Mouse (Mus musculus): ENCODE measurements around the gene Agl. TPM values are rescaled to one million over a fixed set of nuclear protein-coding genes. Genes with fewer than 3 reads are reported as not detected.
"Not testable (repeated sequence)": the region's sequence is repeated elsewhere in the genome, so short reads cannot be mapped to it uniquely, and the experiment has no call there.

Gene Agl
- polyA plus RNA-seq, 1 experiment from 2014 or later = 7.3 TPM

DNA sequence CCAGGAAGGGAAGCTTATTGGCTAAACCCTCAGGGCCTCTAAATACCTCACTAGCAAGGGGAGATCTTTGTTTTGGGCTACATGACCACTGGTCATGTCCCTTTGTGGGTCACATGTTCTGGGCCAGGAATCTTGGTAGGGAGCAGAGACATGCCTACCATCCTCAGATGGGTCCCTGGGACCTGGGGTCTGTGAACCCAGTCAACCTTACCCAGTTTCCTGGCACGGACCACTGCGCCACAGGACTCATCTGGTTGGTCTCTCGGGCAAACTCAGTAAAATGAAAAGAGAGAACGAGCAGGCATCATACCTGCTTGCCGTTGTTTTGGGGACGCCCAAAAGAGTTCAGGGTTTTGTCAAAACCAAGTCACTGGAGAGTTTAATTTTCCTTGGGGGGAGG, 26.3 kb upstream of the Agl start:
- WGBS = 93% methylated on average over 6 of the region's 6 CpGs
- no peak overlapping the region for H3K4me3 ChIP-seq
- H3K27me3 ChIP-seq (ENCODE audit: low read depth, poor library complexity, severe bottlenecking) = no peaks in the 10 kb centered on the region
- H3K4me1 ChIP-seq = peaks cover 3% of the 10 kb centered on the region; the same call in 1 of the 2 replicates
- no peaks in the 10 kb centered on the region for H3K36me3 ChIP-seq
- no peaks in the 10 kb centered on the region for H3K9me3 ChIP-seq (replicated peaks)
- DNase-seq (ENCODE audit: low spot score) = no peak
- H3K27ac ChIP-seq = no peak overlapping the region

DNA sequence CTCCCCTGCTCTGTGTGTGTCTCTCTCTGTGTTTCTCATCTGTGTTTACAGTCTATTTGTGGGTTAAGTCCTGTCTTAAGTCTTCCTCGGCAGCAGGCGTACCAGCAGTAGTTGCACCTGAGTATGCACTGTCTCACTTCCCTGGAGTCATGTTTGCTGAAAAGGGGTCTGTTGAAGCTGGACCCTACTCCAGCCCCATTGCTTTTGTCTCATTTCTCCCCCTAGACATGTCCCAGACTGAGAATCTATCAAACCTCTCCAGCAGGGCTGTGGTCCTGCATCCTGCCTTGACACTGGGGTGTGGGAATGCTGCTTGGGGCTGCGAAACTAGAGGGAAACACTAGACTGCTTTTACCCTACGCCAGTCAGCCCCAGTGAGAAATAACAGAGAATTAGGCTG, 25.5 kb upstream of the Agl start:
- 89% methylated on average over 4 of the region's 4 CpGs for WGBS

DNA sequence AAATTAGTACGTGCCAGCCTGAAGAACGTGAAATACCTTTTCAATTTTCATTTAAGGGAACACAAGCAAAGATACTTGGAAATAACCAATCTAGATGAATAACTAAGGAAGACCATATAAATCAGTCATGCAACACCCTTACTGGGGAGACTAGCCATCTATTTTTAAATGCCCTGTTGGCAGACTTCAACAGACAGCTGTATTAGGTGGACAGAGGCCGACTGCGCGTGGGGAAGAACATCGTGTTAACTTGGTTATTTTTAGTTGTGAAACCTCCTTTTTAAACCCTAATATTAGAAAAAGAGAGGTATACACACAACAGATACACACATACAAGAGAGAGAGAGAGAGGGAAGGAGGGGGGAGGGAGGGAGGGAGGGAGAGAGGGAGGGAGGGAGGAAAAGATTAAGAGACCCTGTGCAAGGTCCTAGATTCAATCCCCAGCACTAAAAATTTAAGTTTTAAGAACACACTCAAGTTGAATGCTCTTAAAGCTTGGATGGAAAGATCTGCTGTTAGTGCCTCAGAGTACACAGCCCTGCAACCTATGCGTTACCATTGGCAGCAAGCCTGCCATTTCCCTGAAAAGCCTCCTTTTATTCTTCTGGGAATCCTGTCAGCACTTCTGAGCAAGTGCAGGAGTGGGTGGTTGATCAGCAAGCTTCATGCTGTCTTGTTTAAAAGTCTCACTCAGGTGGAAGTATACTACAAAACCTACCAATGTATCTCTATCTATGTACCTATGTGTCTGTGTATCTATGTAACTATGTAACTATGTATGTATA, 24.8 kb upstream of the Agl start:
- Histone ChIP-seq H3K4me1 (peaks cover 3% of the 10 kb centered on the region; the same call in 1 of the 2 replicates), H3K9me3 (replicated peaks) (no peaks in the 10 kb centered on the region), H3K27ac (no peak overlapping the region), H3K27me3 (ENCODE audit: low read depth, poor library complexity, severe bottlenecking) (no peaks in the 10 kb centered on the region), H3K36me3 (no peaks in the 10 kb centered on the region), H3K4me3 (no peak overlapping the region)
- no peak for DNase-seq (ENCODE audit: low spot score)
- WGBS = 89% methylated on average over 7 of the region's 7 CpGs

More for the DNA sequence above, 25.5 kb upstream of the Agl start:
- Histone ChIP-seq H3K4me3 (no peak overlapping the region), H3K27me3 (ENCODE audit: low read depth, poor library complexity, severe bottlenecking) (no peaks in the 10 kb centered on the region), H3K4me1 (peaks cover 3% of the 10 kb centered on the region; the same call in 1 of the 2 replicates), H3K9me3 (replicated peaks) (no peaks in the 10 kb centered on the region), H3K36me3 (no peaks in the 10 kb centered on the region), H3K27ac (no peak overlapping the region)
- DNase-seq (ENCODE audit: low spot score) = no peak

DNA sequence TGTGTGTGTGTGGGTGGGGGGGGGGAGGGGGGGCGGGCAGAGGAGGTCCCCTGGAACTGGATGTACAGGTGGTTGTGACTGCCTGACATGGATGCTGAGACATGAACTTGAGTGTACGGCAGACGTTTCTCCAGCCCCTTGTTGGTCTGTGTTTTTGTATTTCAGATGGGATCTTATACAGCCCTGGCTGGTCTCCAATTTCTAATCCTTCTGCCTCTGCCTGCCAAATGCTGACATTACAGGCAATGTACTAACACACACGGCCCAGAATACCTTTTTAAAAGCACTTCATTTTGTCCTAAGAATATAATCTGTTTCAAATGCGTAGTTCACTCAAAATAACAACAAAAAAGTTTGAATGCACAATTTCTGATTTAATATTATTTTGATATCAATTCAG, 23.4 kb upstream of the Agl start:
- Histone ChIP-seq H3K27ac (no peak overlapping the region), H3K27me3 (ENCODE audit: low read depth, poor library complexity, severe bottlenecking) (no peaks in the 10 kb centered on the region), H3K9me3 (replicated peaks) (no peaks in the 10 kb centered on the region), H3K4me1 (peaks cover 3% of the 10 kb centered on the region; the same call in 1 of the 2 replicates), H3K36me3 (no peaks in the 10 kb centered on the region), H3K4me3 (no peak overlapping the region)
- WGBS = 90% methylated on average over 5 of the region's 5 CpGs
- DNase-seq (ENCODE audit: low spot score) = no peak

DNA sequence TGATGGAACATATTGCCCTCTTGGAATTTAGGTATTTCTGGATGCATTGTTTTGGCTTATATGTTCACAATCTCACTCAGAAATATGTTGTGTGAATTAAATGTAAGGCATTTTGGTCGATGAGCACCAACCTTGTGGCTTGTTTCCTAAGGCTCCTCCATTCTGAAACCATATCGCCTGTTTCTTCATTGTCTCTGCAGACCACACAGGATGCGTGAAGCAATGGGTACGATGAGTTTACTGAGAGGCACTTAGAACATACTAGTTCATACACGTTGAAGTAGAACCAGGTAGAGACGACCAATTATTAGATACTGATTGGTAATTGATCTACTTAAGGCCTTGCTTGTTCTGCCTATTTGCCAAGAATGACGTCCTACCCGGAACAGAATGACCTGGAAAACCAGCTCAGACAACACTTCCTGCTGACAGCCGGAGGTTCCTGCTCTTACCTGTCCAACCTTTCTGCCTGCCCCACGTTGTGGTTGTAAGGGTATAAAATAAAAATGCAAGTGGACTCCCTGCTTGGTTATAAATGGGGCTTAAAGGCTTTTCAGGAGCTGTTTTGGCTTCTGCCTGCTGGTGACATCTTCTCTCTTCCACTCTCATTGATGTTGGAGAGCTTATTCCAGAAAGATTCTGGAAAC, 21.4 kb upstream of the Agl start:
- Histone ChIP-seq H3K4me3 (no peak overlapping the region), H3K36me3 (no peaks in the 10 kb centered on the region), H3K9me3 (replicated peaks) (no peaks in the 10 kb centered on the region), H3K27me3 (ENCODE audit: low read depth, poor library complexity, severe bottlenecking) (no peaks in the 10 kb centered on the region), H3K4me1 (no peaks in the 10 kb centered on the region), H3K27ac (no peak overlapping the region)
- 86% methylated on average over 10 of the region's 10 CpGs for WGBS
- no peak for DNase-seq (ENCODE audit: low spot score)

DNA sequence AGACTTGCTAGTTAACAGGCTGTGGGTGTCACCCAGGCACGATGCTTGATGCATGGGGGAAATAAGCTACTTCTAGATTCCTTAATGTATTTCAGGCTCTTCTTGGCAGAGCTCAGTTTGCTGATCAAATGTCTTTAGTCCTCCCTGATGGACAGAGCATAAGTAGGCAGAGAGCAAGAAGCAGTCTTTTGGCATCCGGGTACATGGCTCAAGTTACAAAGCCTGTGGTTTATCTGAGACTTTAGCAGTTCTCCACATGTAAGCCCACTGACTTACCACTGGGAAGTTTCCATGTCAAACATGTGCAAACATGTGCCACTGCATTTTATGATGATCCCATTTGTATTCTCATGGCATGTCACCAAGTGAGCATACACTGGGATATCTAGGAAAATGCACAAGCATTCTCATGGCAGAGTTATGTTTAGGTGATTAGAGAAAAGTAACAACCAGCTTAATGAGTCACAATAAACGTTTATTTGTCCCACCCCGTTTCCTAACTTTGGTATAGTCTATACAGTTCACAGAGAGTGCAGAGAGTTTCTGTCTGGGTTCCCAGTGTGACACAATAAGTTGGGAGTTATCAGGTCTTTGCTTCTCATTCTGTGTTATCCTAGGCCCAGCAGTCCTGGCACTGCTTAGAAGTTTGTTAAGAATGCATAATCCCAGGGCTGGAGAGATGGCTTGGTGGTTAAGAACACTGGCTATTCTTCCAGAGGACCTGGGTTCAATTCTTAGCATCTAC, 18.7 kb upstream of the Agl start:
- Histone ChIP-seq H3K9me3 (replicated peaks) (no peaks in the 10 kb centered on the region), H3K4me1 (no peaks in the 10 kb centered on the region), H3K4me3 (no peak overlapping the region), H3K36me3 (no peaks in the 10 kb centered on the region), H3K27ac (no peak overlapping the region), H3K27me3 (ENCODE audit: low read depth, poor library complexity, severe bottlenecking) (no peaks in the 10 kb centered on the region)
- no peak for DNase-seq (ENCODE audit: low spot score)
- WGBS = 85% methylated on average over 4 of the region's 4 CpGs

DNA sequence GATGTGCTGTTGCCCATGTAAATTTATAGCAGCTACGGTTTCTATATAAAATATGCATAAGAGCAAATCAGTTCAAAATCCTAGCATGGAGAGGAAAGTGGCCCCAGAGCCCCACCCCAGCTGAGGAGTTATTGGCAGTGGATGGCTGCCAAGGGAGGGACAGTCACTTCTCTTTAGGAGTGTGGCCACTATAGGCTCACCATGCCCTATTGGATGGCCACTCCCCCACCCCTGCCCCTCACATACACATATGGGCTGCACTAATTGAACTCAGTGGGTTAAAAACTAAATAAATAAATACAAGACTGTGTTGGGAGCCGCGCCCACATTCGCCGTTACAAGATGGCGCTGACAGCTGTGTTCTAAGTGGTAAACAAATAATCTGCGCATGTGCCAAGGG, 9.3 kb upstream of the Agl start:
- no peak overlapping the region for H3K4me3 ChIP-seq
- no peak overlapping the region for H3K27ac ChIP-seq
- no peaks in the 10 kb centered on the region for H3K27me3 ChIP-seq (ENCODE audit: low read depth, poor library complexity, severe bottlenecking)
- 94% methylated on average over 7 of the region's 7 CpGs for WGBS
- H3K4me1 ChIP-seq = no peaks in the 10 kb centered on the region
- no peaks in the 10 kb centered on the region for H3K9me3 ChIP-seq (replicated peaks)
- H3K36me3 ChIP-seq = no peaks in the 10 kb centered on the region
- DNase-seq (ENCODE audit: low spot score) = no peak

DNA sequence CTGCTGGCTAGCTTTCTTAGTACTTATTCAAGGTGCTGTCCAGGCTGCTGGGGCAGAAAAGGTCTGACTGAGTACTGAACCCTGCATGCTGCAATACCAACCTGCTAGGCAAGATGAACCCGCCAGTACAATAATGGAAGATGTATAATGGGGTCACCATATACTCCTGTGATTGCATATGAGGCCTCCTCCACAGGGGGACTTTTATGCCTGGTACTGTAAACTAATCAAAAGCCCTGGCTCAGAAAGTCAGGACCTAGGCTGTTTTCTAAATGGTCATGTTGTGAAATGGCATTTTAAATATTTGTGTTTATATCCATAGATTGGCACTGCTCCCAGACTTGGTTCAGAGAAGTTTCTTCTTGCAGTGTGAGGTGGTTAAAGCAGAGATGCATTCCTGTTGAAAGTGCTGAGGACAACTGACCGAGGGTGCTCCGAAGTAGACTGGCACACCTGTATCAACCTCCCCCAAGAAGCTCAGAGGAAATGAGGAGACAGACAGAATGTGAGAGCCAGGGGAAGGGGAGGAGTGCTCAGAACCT, 8.8 kb upstream of the Agl start:
- H3K36me3 ChIP-seq = no peaks in the 10 kb centered on the region
- no peak overlapping the region for H3K4me3 ChIP-seq
- WGBS = 87% methylated on average over 3 of the region's 3 CpGs
- H3K27ac ChIP-seq = no peak overlapping the region
- no peak for DNase-seq (ENCODE audit: low spot score)
- H3K9me3 ChIP-seq (replicated peaks) = no peaks in the 10 kb centered on the region
- H3K4me1 ChIP-seq = no peaks in the 10 kb centered on the region
- no peaks in the 10 kb centered on the region for H3K27me3 ChIP-seq (ENCODE audit: low read depth, poor library complexity, severe bottlenecking)

DNA sequence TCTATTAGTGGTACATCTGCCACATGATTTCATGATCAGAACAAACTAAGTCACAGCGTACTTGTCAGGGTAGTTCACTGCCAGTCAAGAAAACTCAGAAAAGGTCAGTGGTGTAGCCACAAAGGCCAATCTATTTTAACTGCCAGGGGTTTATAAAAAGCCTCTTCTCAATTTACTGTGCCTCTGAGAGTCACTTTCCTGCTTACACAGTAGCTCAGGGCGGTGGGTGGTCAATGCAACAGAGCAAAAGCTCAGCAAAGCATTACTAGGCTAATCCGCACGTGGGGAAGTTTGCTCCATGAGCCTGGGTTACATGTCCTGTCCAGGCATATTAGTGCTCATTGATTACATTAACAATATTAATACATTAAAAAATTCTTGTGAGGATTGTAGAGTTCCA, 8.0 kb upstream of the Agl start:
- Histone ChIP-seq H3K36me3 (no peaks in the 10 kb centered on the region), H3K4me3 (no peak overlapping the region), H3K4me1 (no peaks in the 10 kb centered on the region), H3K27ac (no peak overlapping the region), H3K9me3 (replicated peaks) (no peaks in the 10 kb centered on the region), H3K27me3 (ENCODE audit: low read depth, poor library complexity, severe bottlenecking) (no peaks in the 10 kb centered on the region)
- WGBS = 86% methylated on average over 4 of the region's 4 CpGs
- no peak for DNase-seq (ENCODE audit: low spot score)

DNA sequence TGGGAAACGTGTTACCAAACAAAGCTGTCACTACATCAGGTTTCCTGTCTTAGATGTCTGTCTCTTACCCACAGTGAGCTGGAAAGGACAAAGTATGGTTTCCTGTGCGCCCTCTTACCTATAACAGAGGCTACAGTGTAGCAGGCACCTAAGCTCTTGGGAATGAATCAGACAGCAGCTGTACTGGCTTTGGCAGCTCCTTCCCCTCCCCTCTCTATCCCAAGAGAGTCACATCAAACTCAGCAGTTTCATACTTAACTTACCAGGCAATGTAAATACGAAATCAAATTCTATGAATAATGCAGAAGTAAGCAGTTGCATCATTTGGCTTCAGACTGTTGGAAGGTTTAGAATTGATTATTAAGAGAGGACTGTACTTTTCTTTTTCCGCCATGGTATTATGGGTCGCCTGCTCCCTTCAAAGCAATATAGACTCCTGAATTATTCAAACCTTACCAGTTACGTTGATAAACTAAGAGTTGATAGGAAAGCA, 7.4 kb upstream of the Agl start:
- Histone ChIP-seq H3K27me3 (ENCODE audit: low read depth, poor library complexity, severe bottlenecking) (no peaks in the 10 kb centered on the region), H3K4me1 (no peaks in the 10 kb centered on the region), H3K27ac (no peak overlapping the region), H3K9me3 (replicated peaks) (no peaks in the 10 kb centered on the region), H3K4me3 (no peak overlapping the region), H3K36me3 (no peaks in the 10 kb centered on the region)
- no peak for DNase-seq (ENCODE audit: low spot score)
- WGBS = 89% methylated on average over 6 of the region's 6 CpGs

DNA sequence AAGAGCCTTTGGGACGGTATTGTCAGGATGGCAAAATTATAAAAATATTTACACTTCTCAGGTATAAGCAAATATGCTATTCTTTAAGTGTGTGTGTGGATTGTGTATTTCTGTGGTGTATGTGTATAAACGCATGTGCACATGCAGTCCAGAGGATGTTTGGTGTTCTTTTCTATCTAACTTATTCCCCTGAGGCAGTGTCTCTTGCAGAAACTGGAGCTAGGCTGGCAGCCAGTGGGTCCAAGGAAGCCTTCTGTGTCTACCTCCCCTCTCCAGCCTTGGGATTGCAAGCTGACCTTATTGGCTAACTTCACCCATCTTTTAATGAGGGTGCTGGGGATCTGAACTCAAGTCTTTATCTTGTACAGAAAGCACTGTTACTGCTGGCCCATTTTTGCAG, 5.0 kb upstream of the Agl start:
- Histone ChIP-seq H3K36me3 (no peaks in the 10 kb centered on the region), H3K4me3 (no peak overlapping the region), H3K27ac (no peak overlapping the region), H3K4me1 (peaks cover 6% of the 10 kb centered on the region), H3K27me3 (ENCODE audit: low read depth, poor library complexity, severe bottlenecking) (no peaks in the 10 kb centered on the region), H3K9me3 (replicated peaks) (no peaks in the 10 kb centered on the region)
- DNase-seq (ENCODE audit: low spot score) = no peak
- 95% methylated on average over 2 of the region's 2 CpGs for WGBS

DNA sequence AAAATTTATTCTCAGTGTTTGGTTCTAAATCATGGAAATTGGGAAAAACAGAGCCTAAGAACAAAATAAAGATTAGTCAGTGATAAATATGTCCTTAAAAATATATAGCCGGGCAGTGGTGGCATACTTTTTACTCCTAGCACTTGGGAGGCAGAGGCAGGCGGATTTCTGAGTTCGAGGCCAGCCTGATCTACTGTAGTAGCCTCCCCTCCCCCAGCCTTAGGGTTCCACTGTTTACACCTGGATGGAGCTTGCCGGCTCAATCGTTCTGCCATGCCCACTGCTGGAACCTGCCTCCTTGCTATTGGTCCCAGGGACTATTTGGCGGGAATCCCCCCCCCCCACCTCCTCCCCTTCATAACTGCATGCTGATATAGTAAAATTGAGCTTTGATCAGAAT, 2.4 kb upstream of the Agl start:
- 84% methylated on average over 6 of the region's 6 CpGs for WGBS
- DNase-seq (ENCODE audit: low spot score); H3K27ac ChIP-seq; H3K36me3 ChIP-seq; H3K4me3 ChIP-seq; H3K4me1 ChIP-seq; H3K27me3 ChIP-seq (ENCODE audit: low read depth, poor library complexity, severe bottlenecking); H3K9me3 ChIP-seq (replicated peaks): not testable (repeated sequence)

DNA sequence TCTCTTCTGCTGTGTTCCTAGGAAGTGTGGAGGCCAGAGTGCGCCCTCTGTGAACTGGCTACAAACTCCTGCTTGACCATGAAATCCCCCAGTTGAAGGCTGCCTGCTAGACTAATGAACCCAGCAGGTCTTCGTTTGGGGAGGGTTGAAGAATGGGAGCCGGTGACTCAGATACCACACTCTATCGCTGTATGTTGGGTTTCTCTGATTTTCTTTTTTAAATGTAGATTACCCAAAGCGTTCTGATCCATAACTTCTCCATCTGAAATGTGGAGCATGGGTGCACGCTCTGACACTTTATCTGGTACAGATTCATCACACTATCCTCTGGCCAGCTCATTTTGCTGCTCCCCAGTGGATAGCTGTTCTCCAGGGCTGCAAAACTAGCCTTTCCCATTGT, 1.3 kb upstream of the Agl start:
- Histone ChIP-seq H3K9me3 (replicated peaks) (no peaks in the 10 kb centered on the region), H3K4me3 (no peak overlapping the region), H3K27me3 (ENCODE audit: low read depth, poor library complexity, severe bottlenecking) (no peaks in the 10 kb centered on the region), H3K36me3 (no peaks in the 10 kb centered on the region), H3K4me1 (peaks cover 14% of the 10 kb centered on the region), H3K27ac (no peak overlapping the region)
- 93% methylated on average over 6 of the region's 6 CpGs for WGBS
- DNase-seq (ENCODE audit: low spot score) = no peak

Measured in limb, embryonic 10.5 days (tissue).